Mouse (Mus musculus): Measurements from ENCODE around the gene Igf2r. TPM values are rescaled to one million over a fixed set of nuclear protein-coding genes. Genes with fewer than 3 reads are reported as not detected.

Igf2r gene
- polyA plus RNA-seq (2012; rRNA removed), result 11.6 and 14.6 TPM in 2 replicates

GRCm38 (mm10) chr17:12769380-12769921 is at the start of gene Igf2r:
Gene Igf2r (minus strand): TSS chr17:12769664.

GRCm38 (mm10) chr17:12675646-12676045 is 93.8 kb downstream of the Igf2r start, which contains the start of gene Slc22a1:
Gene Slc22a1 (minus strand): TSS chr17:12675829.

Other genes starting within 250 kb of the Igf2r start
- gene Slc22a2, start 185.5 kb downstream of the Igf2r start, polyA plus RNA-seq (2012; rRNA removed), result 0.04 TPM in 1 of 2 replicates, not detected in the other
- gene Slc22a1, start 93.8 kb downstream of the Igf2r start, polyA plus RNA-seq (2012; rRNA removed), result 0.32 and 1.2 TPM in 2 replicates
- 0.27 and 0.38 TPM in 2 replicates for gene Mas1, start 98.5 kb upstream of the Igf2r start, polyA plus RNA-seq (2012; rRNA removed)
- 0.02 TPM in 1 of 2 replicates, not detected in the other for gene Mrgprh, start 106.4 kb upstream of the Igf2r start, polyA plus RNA-seq (2012; rRNA removed)
- gene Pnldc1, start 140.6 kb upstream of the Igf2r start, polyA plus RNA-seq (2012; rRNA removed), result 0.46 and 0.55 TPM in 2 replicates
- gene Tcp1, start 146.0 kb upstream of the Igf2r start, polyA plus RNA-seq (2012; rRNA removed), result 70.9 and 77.0 TPM in 2 replicates
- gene Mrpl18, start 146.7 kb upstream of the Igf2r start, polyA plus RNA-seq (2012; rRNA removed), result 34.3 and 39.2 TPM in 2 replicates
- 19.5 and 24.5 TPM in 2 replicates for gene Acat3, start 170.9 kb upstream of the Igf2r start, polyA plus RNA-seq (2012; rRNA removed)
- gene Acat2, start 191.1 kb upstream of the Igf2r start, polyA plus RNA-seq (2012; rRNA removed), result 42.8 and 51.3 TPM in 2 replicates
- 20.2 and 22.4 TPM in 2 replicates for gene Wtap, start 224.5 kb upstream of the Igf2r start, polyA plus RNA-seq (2012; rRNA removed)
- gene Sod2, start 237.2 kb upstream of the Igf2r start, polyA plus RNA-seq (2012; rRNA removed), result 153 and 171 TPM in 2 replicates

All from liver, embryonic 18 days (tissue).